Mouse (Mus musculus): ENCODE results near the gene Sh3bp5l.

Sh3bp5l gene

GRCm38 (mm10) chr11:58377686-58378085, 47.2 kb downstream of the Sh3bp5l start:
- no peak for DNase-seq (ENCODE audit: low spot score in 2 of 2)

GRCm38 (mm10) chr11:58378763-58379278, 48.3 kb downstream of the Sh3bp5l start, which contains the start of gene Lypd8:
Lypd8 (plus strand) TSS chr11:58379043.
- DNase-seq (ENCODE audit: low spot score in 2 of 2) = no peak

GRCm38 (mm10) chr11:58379516-58379915, 49.0 kb downstream of the Sh3bp5l start:
- DNase-seq (ENCODE audit: low spot score in 2 of 2) = no peak

- no peak for DNase-seq (ENCODE audit: low spot score in 2 of 2)
Measured at GRCm38 (mm10) chr11:58382471-58382870, 51.9 kb downstream of the Sh3bp5l start.

Measured in urinary bladder, postnatal 4 days (tissue).